Mouse (Mus musculus): ENCODE results near the gene Atf7ip. TPM values are rescaled to one million over a fixed set of nuclear protein-coding genes. Genes with fewer than 3 reads are reported as not detected.

Atf7ip gene
- polyA plus RNA-seq, 1 experiment from 2014 or later, result 43.5 TPM

- Histone ChIP-seq H3K4me1 (replicated peaks) (peaks cover 31% of the 10 kb centered on the region), H3K9me3 (no peaks in the 10 kb centered on the region), H3K4me2 (peak overlapping the region; percentile 40), H3K27me3 (no peaks in the 10 kb centered on the region), H3K9ac (no peak overlapping the region), H3K27ac (peak overlapping the region; percentile 48; the same call in 1 of the 2 replicates), H3K36me3 (peaks cover 7% of the 10 kb centered on the region), H3K4me3 (peak overlapping the region; percentile 8; the same call in 1 of the 2 replicates)
- ATAC-seq (ENCODE audit: low FRiP score), result no peak
- 56% methylated on average over 4 of the region's 4 CpGs for WGBS
These were observed 27.8 kb downstream of the Atf7ip start for GRCm38 (mm10) chr6:136533804-136534203.

DNA sequence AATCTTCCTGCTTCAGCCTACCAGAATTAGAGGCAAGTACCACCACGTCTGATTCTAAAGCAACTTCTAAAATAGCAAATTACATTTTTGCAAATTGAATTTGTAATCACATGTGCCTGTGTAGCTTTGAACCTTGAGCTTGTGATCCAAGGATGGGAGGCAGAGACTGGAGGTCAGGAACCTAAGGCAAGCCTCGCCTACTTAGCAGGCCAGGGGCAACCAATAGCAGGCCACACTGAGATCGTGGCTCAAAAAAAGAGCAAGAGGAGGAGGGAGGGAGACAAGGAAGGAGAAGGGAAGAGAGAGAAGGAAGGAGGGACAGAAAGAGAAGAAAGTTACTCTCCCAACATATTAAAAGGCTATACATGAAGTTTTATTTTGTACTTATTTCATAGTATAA is 28.5 kb downstream of the Atf7ip start:
- no peak for ATAC-seq (ENCODE audit: low FRiP score)
- peaks cover 14% of the 10 kb centered on the region for H3K36me3 ChIP-seq
- no peak overlapping the region for H3K27ac ChIP-seq
- H3K9ac ChIP-seq, result no peak overlapping the region
- H3K4me2 ChIP-seq, result peak overlapping the region; percentile 34
- no peaks in the 10 kb centered on the region for H3K9me3 ChIP-seq
- H3K4me1 ChIP-seq (replicated peaks), result peaks cover 31% of the 10 kb centered on the region
- 47% methylated on average over 3 of the region's 3 CpGs for WGBS
- H3K27me3 ChIP-seq, result no peaks in the 10 kb centered on the region
- 0 out of 2 replicates have a peak overlapping the region, but pooled peaks have one; percentile 2 for H3K4me3 ChIP-seq

DNA sequence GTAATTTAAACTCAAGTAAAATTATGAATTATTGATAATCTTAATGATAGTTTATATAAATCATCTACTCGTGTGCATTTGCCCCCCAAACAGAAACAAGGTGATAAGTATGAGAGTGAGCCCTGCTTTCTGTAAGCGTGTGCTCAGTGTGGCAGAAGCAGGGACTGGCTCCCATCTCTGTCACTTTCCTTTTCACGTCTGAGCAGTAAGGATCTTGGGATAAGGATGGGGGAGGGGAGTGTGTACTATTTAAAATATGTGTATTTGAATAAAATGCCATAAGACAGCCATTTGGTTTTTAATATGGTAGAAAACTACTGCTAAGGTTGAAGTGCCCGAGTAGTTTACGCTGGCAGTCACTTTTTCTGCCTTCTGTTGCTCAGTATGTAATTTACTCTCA is 29.2 kb downstream of the Atf7ip start:
- ATAC-seq (ENCODE audit: low FRiP score), result no peak
- Histone ChIP-seq H3K4me3 (0 out of 2 replicates have a peak overlapping the region, but pooled peaks have one; percentile 8), H3K9ac (no peak overlapping the region), H3K27me3 (no peaks in the 10 kb centered on the region), H3K36me3 (peaks cover 16% of the 10 kb centered on the region), H3K4me1 (replicated peaks) (peaks cover 31% of the 10 kb centered on the region), H3K4me2 (peak overlapping the region; percentile 37), H3K9me3 (no peaks in the 10 kb centered on the region), H3K27ac (peak overlapping the region; percentile 69)
- 53% methylated on average over 5 of the region's 5 CpGs for WGBS

DNA sequence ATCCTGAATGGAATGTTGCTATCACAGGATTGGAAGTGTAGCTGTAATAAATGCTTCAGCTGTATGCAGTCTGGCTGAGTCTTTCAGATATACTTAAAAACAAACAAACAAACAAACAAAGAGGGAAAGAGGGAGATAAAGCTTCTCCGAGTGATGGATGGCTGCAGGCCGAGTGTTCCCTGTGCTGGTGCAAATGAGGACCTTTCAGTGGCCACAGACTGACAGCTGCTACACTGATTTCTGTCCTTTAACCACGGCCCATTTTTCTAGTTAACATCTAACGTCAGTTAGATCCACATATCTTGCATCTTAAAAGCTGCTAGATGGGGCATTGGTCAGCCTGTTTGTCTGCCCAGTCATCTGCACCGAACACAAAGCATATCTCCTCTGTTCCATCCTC is 30.2 kb downstream of the Atf7ip start:
- peak overlapping the region; percentile 45 for H3K4me2 ChIP-seq
- no peak for ATAC-seq (ENCODE audit: low FRiP score)
- H3K27ac ChIP-seq, result peak overlapping the region; percentile 91
- no peaks in the 10 kb centered on the region for H3K27me3 ChIP-seq
- peak overlapping the region; percentile 19 for H3K4me3 ChIP-seq
- H3K9me3 ChIP-seq, result no peaks in the 10 kb centered on the region
- peaks cover 37% of the 10 kb centered on the region for H3K4me1 ChIP-seq (replicated peaks)
- H3K9ac ChIP-seq, result peak overlapping the region; percentile 36; the same call in 1 of the 2 replicates
- WGBS, result 32% methylated on average over 5 of the region's 5 CpGs
- H3K36me3 ChIP-seq, result peaks cover 16% of the 10 kb centered on the region

DNA sequence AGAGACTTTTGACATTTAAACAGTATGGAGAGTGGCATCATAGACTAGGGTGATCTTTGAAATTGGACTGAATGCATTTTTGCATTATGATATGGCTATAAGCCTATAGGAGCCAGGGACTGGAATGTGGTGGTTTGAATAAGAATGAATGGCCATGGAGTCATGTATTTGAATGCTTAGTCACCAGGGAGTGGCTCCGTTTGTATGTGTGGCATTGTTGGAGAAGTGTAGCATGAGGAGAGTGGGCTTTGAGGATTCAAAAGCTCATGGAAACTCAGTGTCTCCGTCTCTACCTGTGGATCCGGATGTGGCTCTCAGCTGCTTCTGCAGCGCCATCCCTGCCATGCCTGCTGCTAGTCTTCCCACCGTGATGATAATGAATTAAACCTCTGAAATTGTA is 35.4 kb downstream of the Atf7ip start:
- no peaks in the 10 kb centered on the region for H3K27me3 ChIP-seq
- 25% methylated on average over 5 of the region's 5 CpGs for WGBS
- ATAC-seq (ENCODE audit: low FRiP score), result no peak

DNA sequence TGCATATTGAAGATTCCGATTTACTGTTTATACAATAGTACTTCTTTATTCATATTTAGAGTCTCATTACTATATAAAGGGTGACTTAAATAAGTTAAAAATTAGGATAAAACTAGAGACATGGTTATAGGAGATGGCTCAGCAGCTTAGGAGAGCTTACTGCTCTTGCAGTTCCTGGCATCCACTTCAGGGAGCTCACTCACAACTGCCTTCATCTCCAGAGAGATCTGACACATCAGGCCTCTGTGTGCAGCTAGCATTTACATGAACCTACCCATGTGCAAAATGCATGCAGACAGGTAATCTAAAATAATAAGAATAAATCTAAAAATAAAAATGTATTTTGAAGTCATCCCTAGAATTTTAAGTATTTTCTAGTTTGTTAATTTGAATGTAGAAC is 36.1 kb downstream of the Atf7ip start:
- Histone ChIP-seq H3K27me3 (no peaks in the 10 kb centered on the region), H3K4me1 (replicated peaks) (peaks cover 44% of the 10 kb centered on the region), H3K4me2 (no peak overlapping the region), H3K9me3 (no peaks in the 10 kb centered on the region), H3K4me3 (no peak overlapping the region), H3K9ac (no peak overlapping the region; the same call in 1 of the 2 replicates), H3K36me3 (peaks cover 16% of the 10 kb centered on the region), H3K27ac (peak overlapping the region; percentile 85)
- no peak for ATAC-seq (ENCODE audit: low FRiP score)
- 84% methylated on average over 1 of the region's 1 CpGs for WGBS

More for the DNA sequence above, 35.4 kb downstream of the Atf7ip start:
- no peaks in the 10 kb centered on the region for H3K9me3 ChIP-seq
- H3K4me1 ChIP-seq (replicated peaks), result peaks cover 44% of the 10 kb centered on the region
- no peak overlapping the region for H3K4me3 ChIP-seq
- H3K9ac ChIP-seq, result peak overlapping the region; percentile 1; the same call in 1 of the 2 replicates
- peak overlapping the region; percentile 18; the same call in 1 of the 2 replicates for H3K4me2 ChIP-seq
- peaks cover 16% of the 10 kb centered on the region for H3K36me3 ChIP-seq
- H3K27ac ChIP-seq, result peak overlapping the region; percentile 85

DNA sequence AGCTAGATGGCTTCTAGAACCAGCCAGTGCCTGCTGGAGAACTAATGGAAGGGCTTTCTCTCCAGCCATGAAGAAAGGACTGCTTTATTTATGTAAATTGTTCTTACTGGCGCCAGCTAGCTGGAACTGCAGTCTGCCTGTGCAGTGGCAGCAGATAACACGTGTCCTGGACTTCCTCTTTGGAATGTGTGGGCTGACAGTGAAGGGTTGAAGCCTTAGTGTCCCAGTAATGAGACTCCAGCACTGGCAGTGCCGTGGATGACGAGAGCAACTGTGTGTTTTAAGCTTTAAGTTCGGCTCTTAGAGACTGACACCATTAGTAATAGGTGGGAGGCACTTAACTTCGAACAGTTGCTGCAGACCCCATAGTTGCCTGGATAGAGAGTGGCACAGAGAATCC is 37.2 kb downstream of the Atf7ip start:
- Histone ChIP-seq H3K9ac (peak overlapping the region; percentile 53; the same call in 1 of the 2 replicates), H3K4me3 (no peak overlapping the region), H3K4me1 (replicated peaks) (peaks cover 48% of the 10 kb centered on the region), H3K27ac (peak overlapping the region; percentile 91), H3K9me3 (no peaks in the 10 kb centered on the region), H3K4me2 (peak overlapping the region; percentile 43), H3K36me3 (peaks cover 10% of the 10 kb centered on the region), H3K27me3 (no peaks in the 10 kb centered on the region)
- WGBS, result 8% methylated on average over 6 of the region's 6 CpGs
- ATAC-seq (ENCODE audit: low FRiP score), result peak; percentile 74

- Histone ChIP-seq H3K4me1 (replicated peaks) (peaks cover 55% of the 10 kb centered on the region), H3K36me3 (no peaks in the 10 kb centered on the region)
- ATAC-seq (ENCODE audit: low FRiP score), result no peak
These were observed 39.4 kb downstream of the Atf7ip start for GRCm38 (mm10) chr6:136545284-136545870.

DNA sequence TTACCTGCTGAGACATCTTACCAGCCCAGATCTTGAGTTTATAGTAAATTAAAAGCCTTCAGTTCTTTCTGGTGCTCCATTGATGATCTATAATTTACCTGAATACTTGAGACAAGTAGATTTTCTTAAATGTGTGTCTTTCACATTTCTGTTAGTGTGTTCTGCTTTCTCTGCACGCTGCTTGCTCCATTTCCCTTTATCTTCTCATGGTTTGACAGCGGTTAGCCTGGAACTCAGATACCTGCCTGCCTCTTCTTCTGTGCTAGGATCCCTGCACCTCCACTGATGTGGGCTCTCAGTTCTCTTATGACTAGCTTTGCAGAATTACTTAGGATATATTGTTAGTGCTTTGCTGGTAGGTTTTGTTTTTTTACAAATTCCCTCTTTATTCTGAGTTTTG is 40.3 kb downstream of the Atf7ip start:
- H3K9me3 ChIP-seq, result no peaks in the 10 kb centered on the region
- no peaks in the 10 kb centered on the region for H3K27me3 ChIP-seq
- WGBS, result 75% methylated on average over 2 of the region's 2 CpGs

More at GRCm38 (mm10) chr6:136545284-136545870, 39.4 kb downstream of the Atf7ip start:
- Histone ChIP-seq H3K27ac (peak overlapping the region; percentile 77), H3K27me3 (no peaks in the 10 kb centered on the region), H3K4me3 (no peak overlapping the region), H3K9ac (no peak overlapping the region), H3K9me3 (no peaks in the 10 kb centered on the region), H3K4me2 (no peak overlapping the region)
- WGBS, result 74% methylated on average over 11 of the region's 11 CpGs

DNA sequence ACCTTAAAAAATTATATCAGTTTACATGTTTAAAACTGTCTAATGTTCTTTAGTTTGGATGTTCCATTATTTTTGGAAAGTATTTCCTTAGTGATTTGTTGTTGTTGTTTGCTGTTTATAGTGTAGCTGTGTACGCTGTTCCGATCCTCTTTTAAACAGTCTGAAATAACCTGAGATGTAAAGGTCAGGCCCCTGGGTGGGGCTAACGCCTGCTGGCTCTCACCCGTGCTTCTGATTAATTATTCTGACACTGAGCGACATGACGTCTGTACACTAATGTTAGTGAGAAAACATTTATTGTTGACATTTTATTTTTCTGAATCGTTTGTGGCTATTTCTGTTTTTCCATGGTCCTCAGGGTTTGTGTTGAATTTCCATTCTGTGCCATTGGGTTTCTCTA is 41.0 kb downstream of the Atf7ip start:
- no peak for ATAC-seq (ENCODE audit: low FRiP score)
- H3K36me3 ChIP-seq, result no peaks in the 10 kb centered on the region
- 0 out of 2 replicates have a peak overlapping the region, but pooled peaks have one; percentile 35 for H3K9ac ChIP-seq
- H3K27me3 ChIP-seq, result no peaks in the 10 kb centered on the region
- WGBS, result 13% methylated on average over 7 of the region's 7 CpGs
- peaks cover 41% of the 10 kb centered on the region for H3K4me1 ChIP-seq (replicated peaks)
- H3K9me3 ChIP-seq, result no peaks in the 10 kb centered on the region
- H3K27ac ChIP-seq, result peak overlapping the region; percentile 82
- H3K4me3 ChIP-seq, result no peak overlapping the region
- peak overlapping the region; percentile 32; the same call in 1 of the 2 replicates for H3K4me2 ChIP-seq

More for the DNA sequence above, 40.3 kb downstream of the Atf7ip start:
- Histone ChIP-seq H3K9ac (no peak overlapping the region), H3K4me1 (replicated peaks) (peaks cover 48% of the 10 kb centered on the region), H3K27ac (peak overlapping the region; percentile 52), H3K36me3 (no peaks in the 10 kb centered on the region), H3K4me3 (no peak overlapping the region), H3K4me2 (no peak overlapping the region)
- ATAC-seq (ENCODE audit: low FRiP score), result no peak

DNA sequence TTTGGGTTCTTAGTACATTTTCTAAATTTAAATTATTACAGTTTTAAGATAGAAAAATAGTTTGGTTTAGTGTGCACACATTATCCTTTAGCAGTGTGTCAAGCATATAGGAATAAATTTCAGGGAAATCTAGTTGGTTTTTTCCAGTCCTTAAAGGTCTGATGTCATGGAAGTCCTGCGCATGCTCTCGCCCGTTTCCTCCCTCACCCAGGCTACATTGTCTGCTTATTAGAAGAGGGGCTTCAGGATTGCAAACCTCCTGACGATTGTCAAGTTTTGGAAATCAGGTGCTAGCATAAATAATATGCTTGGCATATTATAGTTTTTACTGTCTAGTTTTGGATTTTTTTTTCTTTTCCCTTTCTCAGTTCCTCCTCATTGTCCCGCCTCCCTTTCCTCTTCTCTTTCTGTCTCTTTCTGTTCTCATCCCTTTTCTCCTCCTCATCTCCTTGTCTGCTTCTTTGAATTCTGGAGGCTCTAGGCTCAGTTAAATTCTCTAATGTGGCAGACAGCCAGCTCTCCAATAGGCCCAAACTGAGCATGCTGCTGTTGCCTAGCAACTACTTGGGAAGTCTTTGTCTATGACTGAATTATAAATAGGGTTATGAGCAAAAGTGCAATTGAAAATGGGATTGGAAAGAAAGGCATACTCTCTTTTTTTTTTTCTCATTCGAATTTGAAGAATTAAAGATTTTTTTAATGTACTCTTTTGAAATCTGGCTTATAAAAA is 42.2 kb downstream of the Atf7ip start:
- peaks cover 37% of the 10 kb centered on the region for H3K4me1 ChIP-seq (replicated peaks)
- peak overlapping the region; percentile 94 for H3K27ac ChIP-seq
- 22% methylated on average over 6 of the region's 6 CpGs for whole genome bisulfite sequencing

DNA sequence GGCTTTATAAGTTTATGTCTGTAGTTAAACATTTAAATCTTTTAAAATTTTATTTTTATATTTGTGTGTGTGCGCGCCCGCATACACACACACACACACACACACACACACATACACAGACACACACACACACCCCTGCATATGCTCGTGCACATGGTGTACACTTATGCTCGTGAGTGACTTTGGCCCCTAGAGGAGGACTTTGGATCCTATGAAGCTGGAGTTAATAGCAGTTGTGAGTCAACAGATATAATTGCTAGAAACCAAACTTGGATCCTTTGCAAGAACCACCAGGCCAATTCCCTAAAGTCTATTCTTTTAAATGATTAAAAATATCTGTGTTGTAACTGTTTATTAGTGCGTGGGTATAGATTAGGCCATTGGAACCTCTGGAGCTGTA is 42.8 kb downstream of the Atf7ip start:
- Histone ChIP-seq H3K36me3 (no peaks in the 10 kb centered on the region), H3K4me3 (no peak overlapping the region), H3K4me1 (replicated peaks) (peaks cover 33% of the 10 kb centered on the region), H3K4me2 (no peak overlapping the region), H3K9me3 (no peaks in the 10 kb centered on the region), H3K27me3 (no peaks in the 10 kb centered on the region), H3K9ac (no peak overlapping the region), H3K27ac (peak overlapping the region; percentile 94)
- WGBS, result 65% methylated on average over 6 of the region's 6 CpGs
- ATAC-seq (ENCODE audit: low FRiP score), result peak; percentile 71

More for the DNA sequence above, 42.2 kb downstream of the Atf7ip start:
- H3K9ac ChIP-seq, result no peak overlapping the region
- ATAC-seq (ENCODE audit: low FRiP score), result peak; percentile 87
- no peaks in the 10 kb centered on the region for H3K9me3 ChIP-seq
- H3K4me2 ChIP-seq, result peak overlapping the region; percentile 21; the same call in 1 of the 2 replicates
- H3K4me3 ChIP-seq, result no peak overlapping the region
- H3K36me3 ChIP-seq, result no peaks in the 10 kb centered on the region
- H3K27me3 ChIP-seq, result no peaks in the 10 kb centered on the region
